In the genomic region with DNA sequence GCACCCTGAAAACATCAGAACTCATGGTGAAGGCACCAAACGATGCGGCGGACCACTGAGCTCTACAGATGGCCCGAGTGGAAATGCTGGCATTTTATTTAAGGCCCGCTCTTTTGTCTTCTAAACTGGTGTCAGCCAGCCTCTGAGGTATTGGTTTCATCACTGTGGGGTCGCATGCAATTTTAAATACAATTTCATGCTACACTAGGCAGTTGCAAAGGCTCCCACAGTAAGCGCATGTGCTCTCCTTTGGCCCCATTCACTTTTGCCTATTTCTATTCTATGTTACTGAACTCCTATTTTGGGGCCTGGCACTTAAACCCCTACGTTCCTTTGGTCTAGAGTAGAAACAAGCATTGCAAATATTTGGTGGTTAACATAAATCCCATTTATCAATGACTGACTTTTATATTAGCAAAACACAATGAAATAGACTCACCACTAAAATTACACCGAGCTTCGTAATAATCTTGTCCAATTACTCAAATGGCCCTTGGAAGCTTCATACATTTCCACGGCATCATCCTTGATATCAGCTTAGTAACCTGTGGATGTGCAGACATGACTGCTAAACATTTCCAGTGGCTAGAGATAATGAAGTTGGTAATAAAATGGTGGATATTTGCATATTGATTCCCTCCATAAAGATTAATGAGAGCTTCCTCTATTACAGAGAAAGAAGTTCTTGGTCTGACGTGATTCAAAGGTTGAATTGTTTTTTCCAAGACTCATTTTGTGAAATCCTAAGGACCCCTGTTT, we compare ENCODE assay signal across 25 mouse cellular contexts.
DNase-seq lines count a peak whose midpoint lies in the region; ATAC-seq lines count a peak whose summit lies in the region.
"Had no signal": no experiment of that assay in that cellular context is flagged by ENCODE, and none has a peak within 500 bp of the region (broad histone marks: within the 10 kb centered on the region; RNA-seq: fewer than 3 reads in every experiment).

No protein-coding gene starts in this region.

- 0 out of 2 replicates have a peak, but pooled peaks cover 5% of the 10 kb centered on the region for H3K4me1 ChIP-seq in hindbrain, embryonic 13.5 days (replicated peaks)
- H3K4me1 ChIP-seq in hindbrain, embryonic 16.5 days (ENCODE audit: control insufficient read depth, insufficient read depth, low read depth, low read length), result no peaks in the 10 kb centered on the region
- no peaks in the 10 kb centered on the region for H3K4me1 ChIP-seq in hindbrain, embryonic 15.5 days (replicated peaks)
- H3K4me1 ChIP-seq in hindbrain, embryonic 12.5 days, result no peaks in the 10 kb centered on the region; the same call in 1 of the 2 replicates
- H3K4me1 ChIP-seq in neural tube, embryonic 12.5 days, result no peaks in the 10 kb centered on the region
- peaks cover 8% of the 10 kb centered on the region for H3K4me1 ChIP-seq in neural tube, embryonic 15.5 days
- H3K4me1 ChIP-seq: forebrain, embryonic 13.5 days had no signal

- no peaks in the 10 kb centered on the region for H3K36me3 ChIP-seq in hindbrain, embryonic 13.5 days
- no peaks in the 10 kb centered on the region for H3K36me3 ChIP-seq in hindbrain, embryonic 16.5 days (ENCODE audit: control insufficient read depth, insufficient read depth, low read length)
- no peaks in the 10 kb centered on the region for H3K36me3 ChIP-seq in hindbrain, embryonic 15.5 days
- H3K36me3 ChIP-seq in hindbrain, embryonic 12.5 days, result no peaks in the 10 kb centered on the region
- H3K36me3 ChIP-seq in neural tube, embryonic 12.5 days, result no peaks in the 10 kb centered on the region
- no peaks in the 10 kb centered on the region for H3K36me3 ChIP-seq in neural tube, embryonic 15.5 days
- H3K36me3 ChIP-seq: embryonic facial prominence, embryonic 10.5 days; embryonic facial prominence, embryonic 12.5 days; G1E had no signal

- H3K9me3 ChIP-seq in hindbrain, embryonic 13.5 days, result no peaks in the 10 kb centered on the region
- no peaks in the 10 kb centered on the region for H3K9me3 ChIP-seq in hindbrain, embryonic 16.5 days (ENCODE audit: control insufficient read depth, low read length)
- no peaks in the 10 kb centered on the region for H3K9me3 ChIP-seq in hindbrain, embryonic 15.5 days
- H3K9me3 ChIP-seq in hindbrain, embryonic 12.5 days (replicated peaks), result 0 out of 2 replicates have a peak, but pooled peaks cover 4% of the 10 kb centered on the region
- H3K9me3 ChIP-seq in neural tube, embryonic 12.5 days, result no peaks in the 10 kb centered on the region
- H3K9me3 ChIP-seq in neural tube, embryonic 15.5 days (replicated peaks), result no peaks in the 10 kb centered on the region
- H3K9me3 ChIP-seq: embryonic facial prominence, embryonic 12.5 days; forebrain, embryonic 13.5 days; G1E had no signal

- peak overlapping the region; percentile 41; the same call in 1 of the 2 replicates for H3K27ac ChIP-seq in hindbrain, embryonic 13.5 days
- no peak overlapping the region for H3K27ac ChIP-seq in hindbrain, embryonic 16.5 days (ENCODE audit: low read depth, low read length)
- 0 out of 2 replicates have a peak overlapping the region, but pooled peaks have one; percentile 25 for H3K27ac ChIP-seq in hindbrain, embryonic 15.5 days (replicated peaks)
- H3K27ac ChIP-seq in hindbrain, embryonic 12.5 days, result no peak overlapping the region
- no peak overlapping the region for H3K27ac ChIP-seq in neural tube, embryonic 12.5 days
- peak overlapping the region; percentile 64 for H3K27ac ChIP-seq in neural tube, embryonic 15.5 days (replicated peaks)
- H3K27ac ChIP-seq: embryonic facial prominence, embryonic 10.5 days; embryonic facial prominence, embryonic 12.5 days; forebrain, embryonic 13.5 days had no signal

- no peak overlapping the region for H3K4me2 ChIP-seq in hindbrain, embryonic 13.5 days
- no peak overlapping the region for H3K4me2 ChIP-seq in hindbrain, embryonic 16.5 days (ENCODE audit: low read length)
- H3K4me2 ChIP-seq in hindbrain, embryonic 15.5 days, result no peak overlapping the region
- no peak overlapping the region for H3K4me2 ChIP-seq in hindbrain, embryonic 12.5 days (replicated peaks)
- H3K4me2 ChIP-seq in neural tube, embryonic 12.5 days (replicated peaks), result no peak overlapping the region
- no peak overlapping the region for H3K4me2 ChIP-seq in neural tube, embryonic 15.5 days
- H3K4me2 ChIP-seq: embryonic facial prominence, embryonic 12.5 days; forebrain, embryonic 13.5 days had no signal

- H3K4me3 ChIP-seq in hindbrain, embryonic 13.5 days, result no peak overlapping the region
- H3K4me3 ChIP-seq in hindbrain, embryonic 16.5 days (ENCODE audit: low read length), result no peak overlapping the region
- H3K4me3 ChIP-seq in hindbrain, embryonic 15.5 days, result no peak overlapping the region
- H3K4me3 ChIP-seq in hindbrain, embryonic 12.5 days, result no peak overlapping the region
- H3K4me3 ChIP-seq in neural tube, embryonic 12.5 days, result no peak overlapping the region
- H3K4me3 ChIP-seq in neural tube, embryonic 15.5 days (replicated peaks), result no peak overlapping the region
- H3K4me3 ChIP-seq: embryonic facial prominence, embryonic 10.5 days; embryonic facial prominence, embryonic 12.5 days; forebrain, embryonic 13.5 days had no signal

- no peaks in the 10 kb centered on the region for H3K27me3 ChIP-seq in hindbrain, embryonic 13.5 days
- H3K27me3 ChIP-seq in hindbrain, embryonic 16.5 days (replicated peaks; ENCODE audit: control insufficient read depth, insufficient read depth, low read length), result no peaks in the 10 kb centered on the region
- no peaks in the 10 kb centered on the region for H3K27me3 ChIP-seq in hindbrain, embryonic 15.5 days
- H3K27me3 ChIP-seq in hindbrain, embryonic 12.5 days, result no peaks in the 10 kb centered on the region
- H3K27me3 ChIP-seq in neural tube, embryonic 12.5 days (replicated peaks), result no peaks in the 10 kb centered on the region
- no peaks in the 10 kb centered on the region for H3K27me3 ChIP-seq in neural tube, embryonic 15.5 days (replicated peaks)
- H3K27me3 ChIP-seq: CH12.LX; embryonic facial prominence, embryonic 12.5 days; forebrain, embryonic 13.5 days had no signal

- WGBS in hindbrain, embryonic 13.5 days, result 58% methylated on average over 12 of the region's 12 CpGs
- WGBS in hindbrain, embryonic 16.5 days, result 57% methylated on average over 12 of the region's 12 CpGs
- WGBS in hindbrain, embryonic 15.5 days, result 50% methylated on average over 12 of the region's 12 CpGs
- 70% methylated on average over 12 of the region's 12 CpGs for WGBS in hindbrain, embryonic 12.5 days
- WGBS in neural tube, embryonic 12.5 days, result 50% methylated on average over 12 of the region's 12 CpGs
- 37% methylated on average over 12 of the region's 12 CpGs for WGBS in neural tube, embryonic 15.5 days

- no peak for ATAC-seq in hindbrain, embryonic 13.5 days (ENCODE audit: low FRiP score)
- no peak for ATAC-seq in hindbrain, embryonic 16.5 days
- no peak for ATAC-seq in hindbrain, embryonic 15.5 days (ENCODE audit: low FRiP score, low read depth)
- no peak for ATAC-seq in hindbrain, embryonic 12.5 days (ENCODE audit: low FRiP score)
- ATAC-seq in neural tube, embryonic 12.5 days (ENCODE audit: low FRiP score, low read depth), result peak; percentile 58; the same call in 1 of the 2 replicates
- peak; percentile 57; the same call in 1 of the 2 replicates for ATAC-seq in neural tube, embryonic 15.5 days (ENCODE audit: low FRiP score)
- ATAC-seq: activated CD4-positive, CD25-positive, alpha-beta regulatory T cell, adult 4 months; CD4-positive, CD25-positive, alpha-beta regulatory T cell, adult 4 months; forebrain, embryonic 13.5 days; Patski had no signal

- no peak overlapping the region for H3K9ac ChIP-seq in hindbrain, embryonic 13.5 days
- H3K9ac ChIP-seq in hindbrain, embryonic 16.5 days (ENCODE audit: low read depth, low read length), result no peak overlapping the region
- no peak overlapping the region for H3K9ac ChIP-seq in hindbrain, embryonic 15.5 days
- H3K9ac ChIP-seq in hindbrain, embryonic 12.5 days, result no peak overlapping the region
- H3K9ac ChIP-seq in neural tube, embryonic 12.5 days, result no peak overlapping the region
- no peak overlapping the region for H3K9ac ChIP-seq in neural tube, embryonic 15.5 days (replicated peaks)
- H3K9ac ChIP-seq: embryonic facial prominence, embryonic 12.5 days; forebrain, embryonic 13.5 days had no signal

- DNase-seq in neural tube, embryonic 10.5 days (ENCODE audit: extremely low spot score, low spot score), result no peak
- DNase-seq in ovary, postnatal 10 days (ENCODE audit: low spot score), result no peak
- DNase-seq: adrenal gland, adult 8-10 months; adrenal gland, postnatal 14 days; adrenal gland, postnatal 36 days; B cell, adult 2 months; cerebellum, adult 11-12 months; cerebellum, adult 2 months; cerebellum, adult 9-10 months; cerebellum, postnatal 10 days; cerebellum, postnatal 25 days had no signal

Comparison
In these comparisons a context has a peak if more than half of its experiments do, and no peak if none do; other contexts are left out.
1. H3K27ac ChIP-seq: peak in hindbrain, embryonic 13.5 days (single experiment), hindbrain, embryonic 15.5 days (single experiment) and neural tube, embryonic 15.5 days (single experiment); none in hindbrain, embryonic 16.5 days (single experiment), hindbrain, embryonic 12.5 days (single experiment) and neural tube, embryonic 12.5 days (single experiment).
2. ATAC-seq: peak in neural tube, embryonic 12.5 days (single experiment) and neural tube, embryonic 15.5 days (single experiment); none in hindbrain, embryonic 13.5 days (single experiment), hindbrain, embryonic 16.5 days (single experiment), hindbrain, embryonic 15.5 days (single experiment) and hindbrain, embryonic 12.5 days (single experiment).